Mouse (Mus musculus) hindbrain, embryonic 14.5 days (tissue): ENCODE results near the gene Myb. TPM values are rescaled to one million over a fixed set of nuclear protein-coding genes. Genes with fewer than 3 reads are reported as not detected.

ENCODE experiments used
- ATAC-seq: fragments of 200-750 bp; cut with Nextera tagmentation; 2 replicates; pipeline ENCODE4 v1.8.0; 2017; ENCODE audit warnings: moderate number of reproducible peaks, mild to moderate bottlenecking, moderate TSS enrichment, moderate library complexity; ENCODE audit not compliant: low FRiP score
- DNase-seq: peaks from one replicate; pipeline ENCODE4 v3.0.0-alpha.2; 2015; ENCODE audit warnings: low spot score
- H3K27ac ChIP-seq: fragments of 300-500 bp; sonication (generic); 2 replicates; pipeline ENCODE4 v1.5.1; 2014; ENCODE audit warnings: mild to moderate bottlenecking, moderate library complexity
- H3K27me3 ChIP-seq: fragments of 300-500 bp; sonication (generic); 2 replicates; pipeline ENCODE4 v1.6.1; 2014; ENCODE audit warnings: mild to moderate bottlenecking, low read length, mixed read lengths; ENCODE audit not compliant: control insufficient read depth, insufficient read depth
- H3K36me3 ChIP-seq: fragments of 300-500 bp; sonication (generic); replicated peaks from 2 replicates; pipeline ENCODE4 v1.6.1; 2014; ENCODE audit not compliant: control insufficient read depth, insufficient read depth
- H3K4me1 ChIP-seq: fragments of 300-500 bp; sonication (generic); replicated peaks from 2 replicates; pipeline ENCODE4 v1.6.1; 2014; ENCODE audit warnings: antibody characterized with exemption, low read length, mixed read lengths; ENCODE audit not compliant: control insufficient read depth, insufficient read depth
- H3K4me2 ChIP-seq: fragments of 300-500 bp; sonication (generic); replicated peaks from 2 replicates; pipeline ENCODE4 v1.6.1; 2014; ENCODE audit warnings: mild to moderate bottlenecking, moderate library complexity
- H3K4me3 ChIP-seq: fragments of 300-500 bp; sonication (generic); replicated peaks from 2 replicates; pipeline ENCODE4 v1.5.1; 2014; ENCODE audit warnings: mild to moderate bottlenecking, low read length
- H3K9ac ChIP-seq: fragments of 300-500 bp; sonication (generic); 2 replicates; pipeline ENCODE4 v1.6.1; 2014
- H3K9me3 ChIP-seq: fragments of 300-500 bp; sonication (generic); 2 replicates; pipeline ENCODE4 v1.6.1; 2016; ENCODE audit warnings: low read length; ENCODE audit not compliant: control insufficient read depth
- WGBS: fragments of 180-500 bp; shearing (Covaris S2); extraction: QIAGEN DNeasy Blood & Tissue Kit; methylation state at CpG from one replicate; pipeline ENCODE4 v1.1.7; 2014; 5-methylcytosine and 5-hydroxymethylcytosine counted together
- polyA plus RNA-seq: library from polyadenylated mRNA; unstranded; fragments of >200 nt; fragmentation: Nextera tagmentation; extraction: Ambion mirVana; gene quantifications from 2 replicates; pipeline ENCODE4 v1.2.1, GENCODE M21; 2014

Gene Myb
- polyA plus RNA-seq, 1 experiment from 2014 or later = 2.3 TPM

DNA sequence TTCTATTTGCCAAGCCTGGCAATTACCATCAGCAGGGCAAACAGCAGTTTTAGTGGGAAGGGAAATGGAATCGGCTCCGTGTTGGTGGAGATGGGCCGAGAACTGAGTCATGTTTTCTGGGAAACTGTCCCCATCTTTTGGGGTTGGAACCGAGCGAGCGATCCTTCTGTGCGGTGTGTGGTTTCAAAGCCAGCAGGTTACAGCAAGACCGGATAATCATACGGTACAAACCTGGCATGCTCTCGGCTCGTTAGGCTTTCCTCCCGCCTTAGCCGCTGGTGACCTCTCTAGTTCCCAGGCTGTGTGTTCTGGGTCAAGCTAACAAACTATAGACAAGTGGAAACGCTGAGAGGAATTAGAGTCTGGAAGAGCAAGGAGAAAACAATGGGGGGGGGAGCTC lies 65.2 kb downstream of the Myb start:
- Histone ChIP-seq H3K9ac (no peak overlapping the region), H3K9me3 (no peaks in the 10 kb centered on the region), H3K27me3 (0 out of 2 replicates have a peak, but pooled peaks cover 3% of the 10 kb centered on the region), H3K4me2 (no peak overlapping the region), H3K4me1 (no peaks in the 10 kb centered on the region), H3K4me3 (no peak overlapping the region), H3K27ac (no peak overlapping the region), H3K36me3 (no peaks in the 10 kb centered on the region)
- ATAC-seq = no peak
- 93% methylated on average over 14 of the region's 14 CpGs for whole genome bisulfite sequencing
- DNase-seq = no peak

DNA sequence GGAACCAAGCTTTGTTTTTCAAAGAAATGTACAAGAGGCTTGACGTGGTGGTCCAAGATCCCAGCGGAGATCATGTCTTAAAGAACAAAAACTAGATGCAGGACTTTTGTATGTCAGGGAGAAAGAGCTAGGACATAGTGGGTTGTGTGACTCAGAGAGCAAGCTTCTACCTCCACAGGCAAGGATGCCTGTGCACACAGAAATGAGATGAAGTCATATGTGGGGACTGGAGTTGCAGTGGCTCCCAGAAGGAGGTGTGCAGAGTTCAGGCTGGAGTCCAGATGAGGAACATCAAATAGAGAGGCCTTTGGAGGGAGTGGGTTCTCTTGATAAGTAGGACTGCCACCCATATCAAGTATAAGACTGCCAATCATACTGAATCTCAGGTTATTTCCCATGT lies 65.9 kb downstream of the Myb start:
- Histone ChIP-seq H3K4me1 (no peaks in the 10 kb centered on the region), H3K27ac (no peak overlapping the region), H3K36me3 (no peaks in the 10 kb centered on the region), H3K9ac (no peak overlapping the region), H3K27me3 (no peaks in the 10 kb centered on the region), H3K9me3 (no peaks in the 10 kb centered on the region; the same call in 1 of the 2 replicates), H3K4me3 (no peak overlapping the region), H3K4me2 (no peak overlapping the region)
- ATAC-seq = no peak
- no peak for DNase-seq
- WGBS = 78% methylated on average over 2 of the region's 2 CpGs

DNA sequence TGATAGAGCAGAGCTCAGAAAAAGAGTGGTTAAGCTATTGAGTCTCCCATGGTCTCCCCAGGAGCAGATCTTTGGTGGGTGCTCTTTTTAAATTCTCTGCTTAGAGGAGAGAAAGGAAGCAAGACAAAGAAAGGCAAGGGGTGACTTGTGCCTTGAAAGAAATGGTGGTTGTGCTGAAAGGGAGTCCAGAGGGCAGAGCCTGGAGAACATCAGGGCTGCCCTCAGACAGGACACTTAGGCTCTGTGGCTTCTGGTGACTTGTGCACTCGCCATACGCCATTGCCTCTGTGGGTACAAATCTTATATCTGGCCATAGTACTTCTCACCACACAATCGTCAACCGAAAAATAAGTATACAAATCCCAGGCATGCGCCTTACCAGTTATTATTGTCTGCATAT lies 67.5 kb downstream of the Myb start:
- no peaks in the 10 kb centered on the region; the same call in 1 of the 2 replicates for H3K9me3 ChIP-seq
- H3K27ac ChIP-seq = no peak overlapping the region
- H3K9ac ChIP-seq = no peak overlapping the region
- DNase-seq (no peak), ATAC-seq (no peak)
- H3K4me3 ChIP-seq = no peak overlapping the region
- H3K4me2 ChIP-seq = no peak overlapping the region
- no peaks in the 10 kb centered on the region for H3K4me1 ChIP-seq
- WGBS = 92% methylated on average over 5 of the region's 5 CpGs
- no peaks in the 10 kb centered on the region for H3K27me3 ChIP-seq
- H3K36me3 ChIP-seq = no peaks in the 10 kb centered on the region

DNA sequence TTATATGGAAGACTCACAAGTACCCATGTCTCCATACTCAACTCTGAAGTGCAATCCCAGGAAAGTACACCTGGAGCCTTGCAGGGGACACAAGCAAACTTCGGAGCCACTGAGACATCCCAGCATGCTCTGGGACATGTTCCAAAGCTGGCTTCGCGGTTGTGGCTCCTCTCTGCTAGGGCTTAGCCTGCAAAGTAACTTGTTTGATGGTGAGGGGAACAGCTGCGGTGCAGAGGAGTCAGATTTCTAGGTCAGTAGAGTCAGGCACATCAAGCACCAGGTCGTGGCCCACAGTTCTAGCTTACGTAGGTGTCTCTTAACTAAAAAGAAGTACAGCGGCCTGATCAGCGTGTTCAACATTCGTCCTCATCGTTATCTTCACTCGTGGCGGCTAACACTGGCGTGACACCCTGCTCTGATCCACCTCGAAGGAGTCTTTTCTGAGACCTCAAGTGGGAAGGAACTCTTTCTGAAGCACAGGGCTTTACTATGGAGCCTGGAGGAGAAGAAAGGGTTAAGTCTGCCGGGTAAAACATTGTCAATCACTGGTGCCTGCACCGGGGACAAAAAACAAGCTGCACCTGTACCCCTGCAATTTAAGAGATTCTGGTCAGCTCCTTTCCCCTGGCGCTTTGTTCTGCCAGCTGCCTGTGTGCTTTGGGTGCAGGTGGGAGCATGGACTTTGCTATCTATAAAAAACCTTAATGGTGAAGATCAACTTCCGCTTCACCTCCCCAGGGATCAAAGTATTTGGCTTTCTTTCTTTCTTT lies 68.1 kb downstream of the Myb start:
- no peaks in the 10 kb centered on the region; the same call in 1 of the 2 replicates for H3K9me3 ChIP-seq
- H3K4me3 ChIP-seq = no peak overlapping the region
- no peaks in the 10 kb centered on the region for H3K27me3 ChIP-seq
- 67% methylated on average over 18 of the region's 18 CpGs for WGBS
- no peaks in the 10 kb centered on the region for H3K36me3 ChIP-seq
- H3K4me1 ChIP-seq = no peaks in the 10 kb centered on the region
- no peak overlapping the region for H3K9ac ChIP-seq
- ATAC-seq (no peak), DNase-seq (no peak)
- no peak overlapping the region for H3K4me2 ChIP-seq
- H3K27ac ChIP-seq = no peak overlapping the region

DNA sequence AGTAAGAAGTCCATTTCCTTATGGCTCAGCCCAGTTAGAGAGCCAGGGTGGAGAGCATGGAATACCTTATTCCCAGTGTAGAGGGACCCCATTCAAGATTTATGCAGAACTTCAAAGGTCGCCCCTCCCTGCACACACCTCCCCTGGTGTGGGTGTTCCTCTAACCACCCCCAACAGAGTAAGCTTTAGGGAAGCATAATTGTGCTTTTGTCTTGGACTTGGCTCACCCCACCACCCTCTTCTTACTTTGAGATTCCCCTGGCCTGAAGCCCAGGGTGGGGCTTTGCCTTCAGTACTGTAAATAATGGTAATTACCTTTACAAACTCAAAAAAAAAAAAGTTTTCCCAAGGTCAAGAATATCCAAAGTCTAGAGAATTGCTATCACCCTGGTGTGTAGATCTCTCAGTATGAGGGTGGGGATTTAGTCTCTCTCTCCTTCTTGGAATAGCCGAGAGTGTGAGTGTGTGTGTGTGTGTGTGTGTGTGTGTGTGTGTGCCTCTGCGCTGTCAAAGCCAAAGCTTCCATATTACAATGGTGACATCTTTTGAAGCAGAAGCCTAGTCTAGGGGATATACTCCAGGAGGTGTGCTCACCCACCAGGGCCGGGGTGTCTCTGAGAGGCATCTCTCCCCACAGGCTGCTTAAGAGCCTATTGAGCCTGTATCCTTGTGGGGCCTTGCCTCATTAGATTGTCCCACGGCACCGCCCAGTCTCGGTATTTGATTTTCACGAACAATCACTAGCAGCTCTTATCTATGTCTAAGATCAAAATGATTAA lies 69.7 kb downstream of the Myb start:
- no peaks in the 10 kb centered on the region for H3K4me1 ChIP-seq
- H3K4me2 ChIP-seq = no peak overlapping the region
- no peak overlapping the region for H3K27ac ChIP-seq
- DNase-seq (no peak), ATAC-seq (no peak)
- no peak overlapping the region for H3K9ac ChIP-seq
- H3K4me3 ChIP-seq = no peak overlapping the region
- no peaks in the 10 kb centered on the region for H3K36me3 ChIP-seq
- 83% methylated on average over 8 of the region's 8 CpGs for WGBS
- no peaks in the 10 kb centered on the region; the same call in 1 of the 2 replicates for H3K9me3 ChIP-seq
- no peaks in the 10 kb centered on the region for H3K27me3 ChIP-seq

DNA sequence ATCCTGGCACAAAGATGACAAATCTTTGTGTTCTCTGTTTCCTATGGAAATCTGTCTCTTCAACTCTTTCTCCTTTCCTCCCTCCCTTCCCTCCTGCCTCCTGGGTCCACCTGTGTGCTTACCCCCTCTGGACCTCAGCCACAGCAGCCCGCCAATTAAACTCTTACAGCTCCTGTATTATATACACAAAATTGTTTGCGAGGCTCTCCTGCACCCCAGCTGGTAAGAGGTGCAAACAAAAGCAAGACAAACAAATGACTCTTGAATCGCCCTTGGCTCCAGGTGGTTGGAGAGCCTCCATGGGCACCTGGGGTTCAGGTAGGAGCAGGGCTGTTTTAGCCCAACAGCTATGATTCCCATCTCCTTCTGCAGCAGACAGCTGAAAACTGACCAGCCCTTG lies 71.2 kb downstream of the Myb start:
- H3K4me2 ChIP-seq = no peak overlapping the region
- H3K9me3 ChIP-seq = no peaks in the 10 kb centered on the region; the same call in 1 of the 2 replicates
- H3K36me3 ChIP-seq = no peaks in the 10 kb centered on the region
- H3K4me1 ChIP-seq = 0 out of 2 replicates have a peak, but pooled peaks cover under 1% of the 10 kb centered on the region
- no peak overlapping the region for H3K9ac ChIP-seq
- WGBS = 71% methylated on average over 3 of the region's 3 CpGs
- 0 out of 2 replicates have a peak, but pooled peaks cover 3% of the 10 kb centered on the region for H3K27me3 ChIP-seq
- H3K4me3 ChIP-seq = no peak overlapping the region
- no peak overlapping the region for H3K27ac ChIP-seq
- no peak for ATAC-seq
- no peak for DNase-seq

DNA sequence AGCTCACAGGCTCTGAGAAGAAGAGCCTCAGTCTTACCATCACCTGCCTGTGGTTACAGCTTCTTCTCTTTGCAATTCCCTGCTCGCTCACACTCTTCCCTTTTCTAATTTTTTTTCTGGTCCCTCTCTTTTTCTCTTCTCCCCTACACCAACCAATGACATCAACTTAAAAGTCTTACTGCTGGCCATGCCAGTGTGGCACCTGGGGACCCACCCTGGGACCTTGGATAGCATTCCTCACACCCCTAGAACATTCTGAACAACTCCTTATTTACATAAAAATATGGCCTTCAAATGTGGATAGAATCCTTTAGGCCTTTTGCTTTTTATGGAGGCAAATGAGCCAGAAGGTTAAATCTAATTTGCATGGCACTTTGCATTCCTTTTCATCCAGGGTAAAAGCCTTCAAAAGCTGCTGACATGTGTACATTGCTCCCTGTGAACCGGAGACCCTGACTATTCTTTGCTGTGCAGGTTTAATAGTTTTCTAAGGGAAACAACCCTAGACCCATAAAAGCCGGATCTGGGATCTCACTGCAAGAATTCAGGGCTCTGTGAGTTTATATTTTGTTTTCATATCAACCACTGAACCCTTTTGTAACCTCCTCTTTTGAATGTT lies 73.1 kb downstream of the Myb start:
- DNase-seq (no peak), ATAC-seq (no peak)
- Histone ChIP-seq H3K27ac (no peak overlapping the region), H3K4me2 (no peak overlapping the region), H3K9me3 (no peaks in the 10 kb centered on the region; the same call in 1 of the 2 replicates), H3K4me3 (no peak overlapping the region), H3K4me1 (peaks cover 19% of the 10 kb centered on the region), H3K9ac (no peak overlapping the region), H3K36me3 (no peaks in the 10 kb centered on the region), H3K27me3 (0 out of 2 replicates have a peak, but pooled peaks cover 3% of the 10 kb centered on the region)
- 27% methylated on average over 3 of the region's 3 CpGs for WGBS

DNA sequence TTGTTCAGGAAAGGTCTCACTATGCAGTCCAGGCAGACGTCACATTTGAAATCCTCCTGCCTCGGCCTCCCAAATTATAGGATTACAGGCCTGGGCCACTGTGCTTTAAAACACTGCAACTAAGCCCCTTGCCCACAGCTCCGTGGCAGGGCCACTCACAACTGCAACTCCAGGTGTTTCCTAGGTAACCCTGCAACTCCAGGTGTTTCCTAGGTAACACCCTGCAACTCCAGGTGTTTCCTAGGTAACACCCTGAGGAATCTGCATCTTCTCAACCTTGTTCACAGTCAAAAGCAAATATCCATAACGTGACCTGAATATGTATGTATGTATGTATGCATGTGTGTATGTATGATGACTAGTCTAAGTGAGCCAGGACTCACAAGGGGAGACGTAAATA lies 75.7 kb downstream of the Myb start:
- H3K4me3 ChIP-seq = no peak overlapping the region
- ATAC-seq (no peak), DNase-seq (no peak)
- H3K4me2 ChIP-seq = no peak overlapping the region
- H3K9ac ChIP-seq = no peak overlapping the region
- 0 out of 2 replicates have a peak, but pooled peaks cover 3% of the 10 kb centered on the region for H3K27me3 ChIP-seq
- no peak overlapping the region for H3K27ac ChIP-seq
- H3K9me3 ChIP-seq = no peaks in the 10 kb centered on the region; the same call in 1 of the 2 replicates
- H3K4me1 ChIP-seq = peaks cover 23% of the 10 kb centered on the region
- WGBS = 77% methylated on average over 5 of the region's 5 CpGs
- peaks cover 4% of the 10 kb centered on the region; the same call in 1 of the 2 replicates for H3K36me3 ChIP-seq

DNA sequence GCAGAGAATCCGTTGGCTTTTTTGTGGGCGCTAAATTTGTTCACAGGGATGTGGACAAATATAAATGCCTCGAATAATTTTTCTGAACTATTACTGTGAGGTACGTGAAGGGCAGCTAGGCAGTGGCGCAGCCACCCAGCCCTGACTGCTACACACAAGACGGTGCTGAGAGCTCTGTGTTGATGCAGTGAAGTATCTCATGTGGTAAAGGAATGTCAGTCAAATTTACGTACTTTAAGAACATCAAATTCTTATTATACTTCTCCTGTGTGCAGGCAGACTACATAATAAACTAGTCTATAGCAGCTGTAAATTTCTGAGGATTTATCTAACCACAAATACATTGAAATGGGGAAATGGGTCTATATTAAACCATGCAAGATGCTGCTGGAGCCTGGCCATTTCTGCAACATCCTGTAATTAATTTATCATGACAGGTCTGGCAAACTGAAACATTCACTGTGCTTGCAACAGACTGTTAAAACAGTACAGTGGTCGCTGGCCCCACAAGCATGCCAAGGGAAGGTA lies 77.3 kb downstream of the Myb start:
- WGBS = 57% methylated on average over 8 of the region's 8 CpGs
- H3K4me3 ChIP-seq = no peak overlapping the region
- no peak overlapping the region for H3K9ac ChIP-seq
- peaks cover 23% of the 10 kb centered on the region for H3K4me1 ChIP-seq
- no peak overlapping the region for H3K4me2 ChIP-seq
- peak; percentile 47; the same call in 1 of the 2 replicates for ATAC-seq
- no peaks in the 10 kb centered on the region for H3K9me3 ChIP-seq
- peak; percentile 65 for DNase-seq
- 0 out of 2 replicates have a peak, but pooled peaks cover 3% of the 10 kb centered on the region for H3K27me3 ChIP-seq
- H3K27ac ChIP-seq = no peak overlapping the region; the same call in 1 of the 2 replicates
- H3K36me3 ChIP-seq = peaks cover 8% of the 10 kb centered on the region; the same call in 1 of the 2 replicates
